Mouse (Mus musculus) heart, embryonic 15.5 days (tissue): ENCODE results near the gene Topors. TPM values are rescaled to one million over a fixed set of nuclear protein-coding genes. Genes with fewer than 3 reads are reported as not detected.

Source experiments
- ATAC-seq: fragments of 200-750 bp; cut with Nextera tagmentation; replicated peaks from 2 replicates; pipeline ENCODE4 v1.8.0; 2017; ENCODE audit warnings: low read depth, moderate TSS enrichment; ENCODE audit not compliant: insufficient number of reproducible peaks, insufficient read depth, low FRiP score
- H3K27ac ChIP-seq: fragments of 300-500 bp; sonication (generic); 2 replicates; pipeline ENCODE4 v1.5.1; 2015; ENCODE audit warnings: mild to moderate bottlenecking, inconsistent platforms
- H3K27me3 ChIP-seq: fragments of 300-500 bp; sonication (generic); 2 replicates; pipeline ENCODE4 v1.6.1; 2015; ENCODE audit warnings: inconsistent platforms
- H3K36me3 ChIP-seq: fragments of 300-500 bp; sonication (generic); 2 replicates; pipeline ENCODE4 v1.6.1; 2015; ENCODE audit warnings: mild to moderate bottlenecking, inconsistent platforms
- H3K4me1 ChIP-seq: fragments of 300-500 bp; sonication (generic); replicated peaks from 2 replicates; pipeline ENCODE4 v1.6.1; 2015; ENCODE audit warnings: inconsistent platforms
- H3K4me2 ChIP-seq: fragments of 300-500 bp; sonication (generic); 2 replicates; pipeline ENCODE4 v1.6.1; 2015; ENCODE audit warnings: inconsistent platforms, mild to moderate bottlenecking, moderate library complexity
- H3K4me3 ChIP-seq: fragments of 300-500 bp; sonication (generic); 2 replicates; pipeline ENCODE4 v1.5.1; 2015; ENCODE audit warnings: mild to moderate bottlenecking, inconsistent platforms
- H3K9ac ChIP-seq: fragments of 300-500 bp; sonication (generic); 2 replicates; pipeline ENCODE4 v1.6.1; 2015; ENCODE audit warnings: mild to moderate bottlenecking, inconsistent platforms
- H3K9me3 ChIP-seq: fragments of 300-500 bp; sonication (generic); replicated peaks from 2 replicates; pipeline ENCODE4 v1.6.1; 2016; ENCODE audit warnings: inconsistent platforms
- WGBS: fragments of 180-500 bp; shearing (Covaris S2); methylation state at CpG from one replicate; pipeline ENCODE4 v1.1.7; 2015; ENCODE audit warnings: mixed read lengths; 5-methylcytosine and 5-hydroxymethylcytosine counted together
- polyA plus RNA-seq: library from polyadenylated mRNA; unstranded; fragments of >200 nt; fragmentation: Nextera tagmentation; extraction: Ambion mirVana; gene quantifications from 2 replicates; pipeline ENCODE4 v1.2.1, GENCODE M21; 2015

Gene Topors
- polyA plus RNA-seq, 1 experiment from 2014 or later, result 25.1 TPM

DNA sequence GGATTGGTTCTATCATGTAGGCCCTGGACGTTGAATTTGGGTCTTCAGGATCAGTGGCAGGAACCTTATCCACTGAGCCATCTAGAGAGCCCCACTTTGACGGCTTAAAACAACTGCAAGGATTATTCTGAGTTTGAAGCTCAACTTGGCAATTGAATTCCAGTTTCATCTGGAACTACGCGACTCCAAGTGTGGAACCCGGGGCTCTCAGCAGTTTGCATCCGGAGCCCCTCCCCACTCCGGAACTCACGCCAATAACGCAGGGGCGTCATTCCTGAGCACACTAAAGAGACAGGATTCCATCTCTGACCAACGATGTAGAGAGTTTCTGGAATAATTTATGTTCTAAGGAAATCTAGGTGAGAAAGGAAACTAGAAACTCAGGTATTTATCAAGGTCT is 42.5 kb downstream of the Topors start:
- no peaks in the 10 kb centered on the region for H3K9me3 ChIP-seq
- H3K27me3 ChIP-seq, result no peaks in the 10 kb centered on the region
- no peak overlapping the region for H3K9ac ChIP-seq
- H3K4me2 ChIP-seq, result no peak overlapping the region
- no peak overlapping the region for H3K4me3 ChIP-seq
- no peaks in the 10 kb centered on the region for H3K4me1 ChIP-seq
- H3K36me3 ChIP-seq, result peaks cover 3% of the 10 kb centered on the region; the same call in 1 of the 2 replicates
- WGBS, result 82% methylated on average over 11 of the region's 11 CpGs
- ATAC-seq, result no peak
- H3K27ac ChIP-seq, result no peak overlapping the region

- Histone ChIP-seq H3K27ac (no peak overlapping the region), H3K9ac (no peak overlapping the region), H3K9me3 (no peaks in the 10 kb centered on the region), H3K4me1 (peaks cover under 1% of the 10 kb centered on the region; the same call in 1 of the 2 replicates), H3K4me2 (no peak overlapping the region), H3K4me3 (no peak overlapping the region), H3K36me3 (peaks cover 3% of the 10 kb centered on the region; the same call in 1 of the 2 replicates), H3K27me3 (no peaks in the 10 kb centered on the region)
- 63% methylated on average over 5 of the region's 5 CpGs for WGBS
- no peak for ATAC-seq
These were observed 43.6 kb downstream of the Topors start for GRCm38 (mm10) chr4:40226095-40226494.

DNA sequence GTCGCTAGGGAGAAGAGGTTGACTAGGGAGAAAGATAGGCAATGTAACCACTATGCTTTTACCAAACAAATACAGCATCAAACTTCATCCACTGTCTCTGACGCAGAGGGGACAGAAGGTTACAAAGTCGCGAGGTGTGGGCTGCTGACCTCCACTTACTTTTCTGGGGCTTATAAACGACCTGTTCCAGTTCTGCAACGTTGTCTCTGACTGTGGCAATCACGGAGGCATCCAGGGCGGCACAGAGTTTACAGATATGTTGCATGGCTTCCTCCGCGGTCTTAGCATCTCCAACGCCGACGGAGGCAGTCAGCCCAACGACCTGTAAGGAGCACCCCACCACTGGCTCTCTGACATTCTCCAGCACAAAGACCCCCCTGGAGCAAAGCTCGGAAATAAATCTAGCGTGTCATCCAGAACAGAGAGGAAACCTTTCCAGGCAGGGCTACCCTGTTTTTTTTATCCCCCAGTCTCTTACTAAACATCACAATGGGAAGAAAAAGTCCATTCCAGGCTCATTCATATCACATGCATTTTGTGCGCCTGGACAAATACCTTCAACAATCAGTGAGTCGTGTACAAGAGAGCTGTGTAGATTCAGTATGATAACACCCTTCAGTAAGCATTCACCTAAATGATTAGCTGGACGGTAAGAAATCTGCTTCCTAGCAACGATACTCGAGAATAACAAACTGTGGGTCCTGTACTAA is 47.6 kb downstream of the Topors start:
- Histone ChIP-seq H3K4me3 (no peak overlapping the region), H3K27me3 (no peaks in the 10 kb centered on the region), H3K9ac (no peak overlapping the region), H3K4me1 (peaks cover 2% of the 10 kb centered on the region; the same call in 1 of the 2 replicates), H3K36me3 (peaks cover 9% of the 10 kb centered on the region; the same call in 1 of the 2 replicates), H3K27ac (no peak overlapping the region), H3K4me2 (no peak overlapping the region), H3K9me3 (no peaks in the 10 kb centered on the region)
- WGBS, result 48% methylated on average over 21 of the region's 21 CpGs
- ATAC-seq, result no peak

- ATAC-seq, result no peak
- H3K4me3 ChIP-seq, result no peak overlapping the region
- H3K4me2 ChIP-seq, result peak overlapping the region; percentile 37
- no peaks in the 10 kb centered on the region for H3K27me3 ChIP-seq
- H3K27ac ChIP-seq, result no peak overlapping the region
- no peaks in the 10 kb centered on the region for H3K9me3 ChIP-seq
- WGBS, result 38% methylated on average over 14 of the region's 14 CpGs
- H3K9ac ChIP-seq, result no peak overlapping the region
- peaks cover 13% of the 10 kb centered on the region; the same call in 1 of the 2 replicates for H3K36me3 ChIP-seq
- H3K4me1 ChIP-seq, result peaks cover 2% of the 10 kb centered on the region; the same call in 1 of the 2 replicates
These were observed 48.5 kb downstream of the Topors start for GRCm38 (mm10) chr4:40221004-40221760.

- H3K27ac ChIP-seq, result no peak overlapping the region
- H3K9me3 ChIP-seq, result no peaks in the 10 kb centered on the region
- peaks cover 2% of the 10 kb centered on the region; the same call in 1 of the 2 replicates for H3K4me1 ChIP-seq
- no peaks in the 10 kb centered on the region for H3K27me3 ChIP-seq
- no peak for ATAC-seq
- peak overlapping the region; percentile 37 for H3K4me2 ChIP-seq
- no peak overlapping the region for H3K9ac ChIP-seq
- peaks cover 13% of the 10 kb centered on the region; the same call in 1 of the 2 replicates for H3K36me3 ChIP-seq
- WGBS, result 24% methylated on average over 12 of the region's 12 CpGs
- no peak overlapping the region for H3K4me3 ChIP-seq
These were observed 49.2 kb downstream of the Topors start for GRCm38 (mm10) chr4:40220437-40220836.

- Histone ChIP-seq H3K9me3 (no peaks in the 10 kb centered on the region), H3K27me3 (no peaks in the 10 kb centered on the region), H3K4me2 (no peak overlapping the region), H3K4me1 (peaks cover 2% of the 10 kb centered on the region; the same call in 1 of the 2 replicates), H3K36me3 (peaks cover 11% of the 10 kb centered on the region; the same call in 1 of the 2 replicates), H3K9ac (no peak overlapping the region), H3K4me3 (no peak overlapping the region), H3K27ac (no peak overlapping the region)
- ATAC-seq, result no peak
- WGBS, result 64% methylated on average over 7 of the region's 7 CpGs
These were observed 51.3 kb downstream of the Topors start for GRCm38 (mm10) chr4:40218382-40218781.

DNA sequence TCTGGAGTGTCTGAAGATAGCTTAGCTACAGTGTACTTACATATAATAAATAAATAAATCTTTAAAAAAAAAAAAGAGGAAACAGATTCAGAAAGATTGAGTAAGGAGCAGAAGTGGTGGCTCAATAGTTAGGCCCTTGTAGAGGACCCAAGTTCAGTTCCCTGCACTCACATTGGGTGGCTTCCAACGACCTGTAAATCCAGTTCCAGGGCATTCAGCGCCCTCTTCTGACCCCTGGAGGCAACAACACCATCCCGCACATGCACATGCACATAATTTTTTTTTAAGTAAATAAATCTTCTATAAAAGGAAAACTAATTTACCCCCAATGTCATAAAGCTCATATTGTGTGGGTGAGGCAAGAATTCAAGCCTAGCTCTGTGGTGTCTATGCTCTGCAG is 51.7 kb downstream of the Topors start:
- Histone ChIP-seq H3K27ac (no peak overlapping the region), H3K36me3 (peaks cover 10% of the 10 kb centered on the region; the same call in 1 of the 2 replicates), H3K4me1 (peaks cover 2% of the 10 kb centered on the region; the same call in 1 of the 2 replicates), H3K27me3 (no peaks in the 10 kb centered on the region), H3K9ac (no peak overlapping the region), H3K4me2 (no peak overlapping the region), H3K4me3 (no peak overlapping the region), H3K9me3 (no peaks in the 10 kb centered on the region)
- ATAC-seq, result no peak
- WGBS, result 54% methylated on average over 3 of the region's 3 CpGs

DNA sequence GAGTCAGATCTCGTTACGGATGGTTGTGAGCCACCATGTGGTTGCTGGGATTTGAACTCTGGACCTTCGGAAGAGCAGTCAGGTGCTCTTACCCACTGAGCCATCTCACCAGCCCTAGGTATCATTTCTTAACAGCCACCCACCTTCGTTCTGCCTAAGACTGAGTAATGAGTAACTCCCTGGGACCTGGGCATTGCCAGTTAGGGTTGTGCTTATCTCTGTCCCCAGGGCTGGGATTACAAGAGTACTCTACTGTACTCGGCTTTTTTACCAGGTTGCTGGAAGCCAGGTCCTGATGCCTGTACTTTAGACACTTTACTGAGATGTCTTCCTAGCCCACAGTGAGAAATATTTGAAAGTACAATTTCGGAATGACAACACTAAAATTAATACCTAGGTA is 57.5 kb downstream of the Topors start:
- no peak overlapping the region for H3K27ac ChIP-seq
- no peaks in the 10 kb centered on the region for H3K27me3 ChIP-seq
- WGBS, result 80% methylated on average over 4 of the region's 6 CpGs
- H3K4me1 ChIP-seq, result peaks cover 5% of the 10 kb centered on the region
- no peak for ATAC-seq
- H3K4me3 ChIP-seq, result no peak overlapping the region
- H3K36me3 ChIP-seq, result peaks cover 24% of the 10 kb centered on the region
- H3K9ac ChIP-seq, result no peak overlapping the region
- H3K9me3 ChIP-seq, result no peaks in the 10 kb centered on the region
- no peak overlapping the region for H3K4me2 ChIP-seq

Other genes with a start within 250 kb of the Topors start
- gene Aco1, start 126.8 kb downstream of the Topors start, polyA plus RNA-seq, result 30.3 and 35.2 TPM in 2 replicates
- gene Ddx58, start 30.0 kb downstream of the Topors start, polyA plus RNA-seq, result 8.3 and 12.6 TPM in 2 replicates
- gene Smim27, start 271 bp downstream of the Topors start, polyA plus RNA-seq, result 23.9 and 44.0 TPM in 2 replicates
- 485 and 594 TPM in 2 replicates for gene Ndufb6, start 9.6 kb upstream of the Topors start, polyA plus RNA-seq
- gene Tmem215, start 202.3 kb upstream of the Topors start, polyA plus RNA-seq, result 0.96 and 1.3 TPM in 2 replicates